Mouse (Mus musculus) lung, adult 2 months (tissue): ENCODE data around the gene Coro1c.

Experiments
- CTCF ChIP-seq: fragments of 200-500 bp; IDR thresholded peaks from 2 replicates; pipeline ENCODE4 v1.5.1; 2011; ENCODE audit warnings: mild to moderate bottlenecking, low read length, control low read depth; ENCODE audit not compliant: insufficient read depth
- POLR2A ChIP-seq: fragments of 200-500 bp; IDR thresholded peaks from 2 replicates; pipeline ENCODE4 v1.6.1; 2011; ENCODE audit warnings: low read depth, mild to moderate bottlenecking, control low read depth, low read length, borderline replicate concordance; ENCODE audit errors: extremely low read depth

- TF ChIP-seq CTCF (no peak), POLR2A (no peak)
Measured at GRCm38 (mm10) chr5:113846656-113847055, 61.9 kb downstream of the Coro1c start.
